ENCODE assay signal across 26 mouse cellular contexts in genomic region chr5:129936941-129937340, GRCm38 (mm10). TPM values are rescaled to one million over a fixed set of nuclear protein-coding genes. Genes with fewer than 3 reads are reported as not detected.
DNase-seq lines count a peak whose midpoint lies in the region; ATAC-seq and TF ChIP-seq lines count a peak whose summit lies in the region.
"Had no signal": no experiment of that assay in that cellular context is flagged by ENCODE, and none has a peak within 500 bp of the region (broad histone marks: within the 10 kb centered on the region; RNA-seq: fewer than 3 reads in every experiment).

No protein-coding gene starts in this region.

- no peak for TF ChIP-seq CTCF in forebrain, postnatal 0 days (IDR thresholded peaks at IDR 0.05; ENCODE audit: low read depth)

- no peak overlapping the region for H3K4me2 ChIP-seq in forebrain, embryonic 12.5 days
- H3K4me2 ChIP-seq in forebrain, postnatal 0 days (ENCODE audit: low read depth): no peak overlapping the region
- H3K4me2 ChIP-seq: embryonic facial prominence, embryonic 13.5 days; heart, embryonic 13.5 days; hindbrain, embryonic 14.5 days had no signal

- H3K9me3 ChIP-seq in forebrain, embryonic 12.5 days: no peaks in the 10 kb centered on the region
- no peaks in the 10 kb centered on the region for H3K9me3 ChIP-seq in forebrain, postnatal 0 days (ENCODE audit: low read length)
- H3K9me3 ChIP-seq: embryonic facial prominence, embryonic 13.5 days; forebrain, embryonic 10.5 days; heart, embryonic 10.5 days; heart, embryonic 13.5 days had no signal

- peaks cover 5% of the 10 kb centered on the region; the same call in 1 of the 2 replicates for H3K4me1 ChIP-seq in forebrain, embryonic 12.5 days
- H3K4me1 ChIP-seq in forebrain, postnatal 0 days (ENCODE audit: insufficient read depth): no peaks in the 10 kb centered on the region
- H3K4me1 ChIP-seq: embryonic facial prominence, embryonic 13.5 days; heart, embryonic 10.5 days had no signal

- no peak overlapping the region for H3K27ac ChIP-seq in forebrain, embryonic 12.5 days
- no peak overlapping the region for H3K27ac ChIP-seq in forebrain, postnatal 0 days (ENCODE audit: low read depth, low read length)
- H3K27ac ChIP-seq: embryonic facial prominence, embryonic 13.5 days; forebrain, embryonic 10.5 days; heart, adult 2 months; heart, embryonic 10.5 days; heart, embryonic 13.5 days; hindbrain, embryonic 14.5 days; hindbrain, postnatal 0 days had no signal

- no peak for ATAC-seq in forebrain, embryonic 12.5 days (ENCODE audit: low FRiP score)
- ATAC-seq in forebrain, postnatal 0 days: no peak
- ATAC-seq: CD4-positive, CD25-positive, alpha-beta regulatory T cell, adult 4 months; forebrain, embryonic 14.5 days; hindbrain, postnatal 0 days; inflammation-experienced regulatory T-cells, adult 6 months; intestine, embryonic 16.5 days had no signal

- DNase-seq in forebrain, postnatal 0 days: no peak
- DNase-seq in gonadal fat pad, adult 2 months (ENCODE audit: low read depth): peak; percentile 68
- DNase-seq in retina, embryonic 14.5 days (ENCODE audit: low spot score): peak; percentile 3
- no peak for DNase-seq in yolk sac, embryonic 10.5 days (ENCODE audit: low spot score)
- DNase-seq in adrenal gland, adult (ENCODE audit: inconsistent age in 2 of 2, low spot score in 1 of 2): no peak
- DNase-seq: adrenal gland, postnatal 10 days; adrenal gland, postnatal 36 days; cerebellum, adult 11 months; cerebellum, adult 2 months; cerebellum, adult 9-11 months; cerebellum, postnatal 25 days; gastrocnemius, postnatal 25 days; heart, adult 2 months; heart, postnatal 14 days; heart, postnatal 4 days had no signal

- H3K9ac ChIP-seq in forebrain, embryonic 12.5 days: 0 out of 2 replicates have a peak overlapping the region, but pooled peaks have one; percentile 4
- no peak overlapping the region for H3K9ac ChIP-seq in forebrain, postnatal 0 days
- H3K9ac ChIP-seq: embryonic facial prominence, embryonic 13.5 days; heart, embryonic 13.5 days; hindbrain, embryonic 14.5 days had no signal

- no peaks in the 10 kb centered on the region for H3K27me3 ChIP-seq in forebrain, embryonic 12.5 days
- no peaks in the 10 kb centered on the region for H3K27me3 ChIP-seq in forebrain, postnatal 0 days (ENCODE audit: insufficient read depth, low read length)
- H3K27me3 ChIP-seq: embryonic facial prominence, embryonic 13.5 days; heart, embryonic 13.5 days had no signal

- H3K4me3 ChIP-seq in forebrain, embryonic 12.5 days (replicated peaks): no peak overlapping the region
- H3K4me3 ChIP-seq in forebrain, postnatal 0 days (ENCODE audit: low read depth, low read length): no peak overlapping the region
- H3K4me3 ChIP-seq: embryonic facial prominence, embryonic 13.5 days; forebrain, embryonic 10.5 days; heart, adult 2 months; heart, embryonic 10.5 days; heart, embryonic 13.5 days had no signal

- no peaks in the 10 kb centered on the region for H3K36me3 ChIP-seq in forebrain, embryonic 12.5 days (replicated peaks)
- H3K36me3 ChIP-seq in forebrain, postnatal 0 days (ENCODE audit: insufficient read depth): no peaks in the 10 kb centered on the region
- H3K36me3 ChIP-seq: embryonic facial prominence, embryonic 13.5 days; forebrain, embryonic 10.5 days; heart, embryonic 10.5 days; heart, embryonic 13.5 days had no signal

- 5% methylated on average over 4 of the region's 4 CpGs for WGBS in forebrain, embryonic 12.5 days
- 12% methylated on average over 4 of the region's 4 CpGs for WGBS in forebrain, postnatal 0 days

RNA-seq across cellular contexts. Expression of gene Vkorc1l1, which starts 4.8 kb away (rescaled TPM):
- 41.2 and 41.3 TPM in 2 replicates for polyA plus RNA-seq in forebrain, embryonic 12.5 days (2016; fragmentation: Nextera tagmentation; extraction: Ambion mirVana)
- 43.5 and 52.8 TPM in 2 replicates for total RNA-seq in forebrain, postnatal 0 days (2014; rRNA removed)
- 16.9 and 22.0 TPM in 2 replicates for polyA plus RNA-seq in forebrain, postnatal 0 days (2015; fragmentation: Nextera tagmentation; extraction: Ambion mirVana)
- polyA plus RNA-seq in gonadal fat pad, adult 2 months (2012; rRNA removed): 55.8 and 64.3 TPM in 2 replicates

RNA-seq across cellular contexts. Expression of gene Nupr1l, which starts 28.6 kb away (rescaled TPM):
- 6.2 and 6.9 TPM in 2 replicates for polyA plus RNA-seq in forebrain, embryonic 12.5 days (2016; fragmentation: Nextera tagmentation; extraction: Ambion mirVana)
- total RNA-seq in forebrain, postnatal 0 days (2014; rRNA removed): 1.4 and 3.0 TPM in 2 replicates
- 5.5 and 5.6 TPM in 2 replicates for polyA plus RNA-seq in forebrain, postnatal 0 days (2015; fragmentation: Nextera tagmentation; extraction: Ambion mirVana)
- 36.7 and 41.6 TPM in 2 replicates for polyA plus RNA-seq in gonadal fat pad, adult 2 months (2012; rRNA removed)

RNA-seq across cellular contexts. Expression of gene Phkg1, which starts 38.6 kb away (rescaled TPM):
- polyA plus RNA-seq in forebrain, embryonic 12.5 days (2016; fragmentation: Nextera tagmentation; extraction: Ambion mirVana): 0.23 and 0.32 TPM in 2 replicates
- 1.2 and 1.4 TPM in 2 replicates for total RNA-seq in forebrain, postnatal 0 days (2014; rRNA removed)
- 0.50 and 1.3 TPM in 2 replicates for polyA plus RNA-seq in forebrain, postnatal 0 days (2015; fragmentation: Nextera tagmentation; extraction: Ambion mirVana)
- polyA plus RNA-seq in gonadal fat pad, adult 2 months (2012; rRNA removed): 5.6 and 7.0 TPM in 2 replicates

RNA-seq across cellular contexts. Expression of gene Zbed5, which starts 41.4 kb away (rescaled TPM):
- polyA plus RNA-seq in forebrain, embryonic 12.5 days (2016; fragmentation: Nextera tagmentation; extraction: Ambion mirVana): 6.2 and 7.0 TPM in 2 replicates
- total RNA-seq in forebrain, postnatal 0 days (2014; rRNA removed): 21.2 and 23.6 TPM in 2 replicates
- 8.3 and 9.8 TPM in 2 replicates for polyA plus RNA-seq in forebrain, postnatal 0 days (2015; fragmentation: Nextera tagmentation; extraction: Ambion mirVana)
- polyA plus RNA-seq in gonadal fat pad, adult 2 months (2012; rRNA removed): 3.5 and 3.9 TPM in 2 replicates

RNA-seq across cellular contexts. Expression of gene Chchd2, which starts 49.7 kb away (rescaled TPM):
- polyA plus RNA-seq in forebrain, embryonic 12.5 days (2016; fragmentation: Nextera tagmentation; extraction: Ambion mirVana): 756 and 796 TPM in 2 replicates
- 905 and 1,053 TPM in 2 replicates for total RNA-seq in forebrain, postnatal 0 days (2014; rRNA removed)
- polyA plus RNA-seq in forebrain, postnatal 0 days (2015; fragmentation: Nextera tagmentation; extraction: Ambion mirVana): 889 and 1,240 TPM in 2 replicates
- 855 and 995 TPM in 2 replicates for polyA plus RNA-seq in gonadal fat pad, adult 2 months (2012; rRNA removed)

Comparison
In these comparisons a context has a peak if more than half of its experiments do, and no peak if none do; other contexts are left out.
1. DNase-seq: peak in gonadal fat pad, adult 2 months (single experiment) and retina, embryonic 14.5 days (single experiment); none in forebrain, postnatal 0 days (single experiment), yolk sac, embryonic 10.5 days (single experiment) and adrenal gland, adult (0 of 2).